Mouse (Mus musculus) G1E (cell line): Measurements from ENCODE around the gene Nbr1.

Experiments used
- CTCF ChIP-seq: IDR thresholded peaks from 2 replicates; pipeline ENCODE4 v1.5.1; 2012; ENCODE audit warnings: low read depth, low read length, inconsistent platforms, mixed read lengths
- GATA1 ChIP-seq: IDR thresholded peaks from 2 replicates; pipeline ENCODE4 v1.6.1; 2012; ENCODE audit warnings: borderline replicate concordance, low read length, inconsistent platforms, mixed read lengths
- GATA2 ChIP-seq: IDR thresholded peaks from 2 replicates; pipeline ENCODE4 v1.6.1; 2012; ENCODE audit warnings: low read depth, low read length, inconsistent platforms, borderline replicate concordance
- POLR2AphosphoS5 ChIP-seq: IDR thresholded peaks from 2 replicates; pipeline ENCODE4 v1.6.1; 2012; ENCODE audit warnings: low read depth, low read length, inconsistent platforms; ENCODE audit not compliant: insufficient replicate concordance
- TAL1 ChIP-seq: conservative IDR thresholded peaks from 2 replicates; pipeline ENCODE4 v1.6.1; 2012; ENCODE audit warnings: low read depth, low read length, inconsistent platforms, mixed read lengths

DNA sequence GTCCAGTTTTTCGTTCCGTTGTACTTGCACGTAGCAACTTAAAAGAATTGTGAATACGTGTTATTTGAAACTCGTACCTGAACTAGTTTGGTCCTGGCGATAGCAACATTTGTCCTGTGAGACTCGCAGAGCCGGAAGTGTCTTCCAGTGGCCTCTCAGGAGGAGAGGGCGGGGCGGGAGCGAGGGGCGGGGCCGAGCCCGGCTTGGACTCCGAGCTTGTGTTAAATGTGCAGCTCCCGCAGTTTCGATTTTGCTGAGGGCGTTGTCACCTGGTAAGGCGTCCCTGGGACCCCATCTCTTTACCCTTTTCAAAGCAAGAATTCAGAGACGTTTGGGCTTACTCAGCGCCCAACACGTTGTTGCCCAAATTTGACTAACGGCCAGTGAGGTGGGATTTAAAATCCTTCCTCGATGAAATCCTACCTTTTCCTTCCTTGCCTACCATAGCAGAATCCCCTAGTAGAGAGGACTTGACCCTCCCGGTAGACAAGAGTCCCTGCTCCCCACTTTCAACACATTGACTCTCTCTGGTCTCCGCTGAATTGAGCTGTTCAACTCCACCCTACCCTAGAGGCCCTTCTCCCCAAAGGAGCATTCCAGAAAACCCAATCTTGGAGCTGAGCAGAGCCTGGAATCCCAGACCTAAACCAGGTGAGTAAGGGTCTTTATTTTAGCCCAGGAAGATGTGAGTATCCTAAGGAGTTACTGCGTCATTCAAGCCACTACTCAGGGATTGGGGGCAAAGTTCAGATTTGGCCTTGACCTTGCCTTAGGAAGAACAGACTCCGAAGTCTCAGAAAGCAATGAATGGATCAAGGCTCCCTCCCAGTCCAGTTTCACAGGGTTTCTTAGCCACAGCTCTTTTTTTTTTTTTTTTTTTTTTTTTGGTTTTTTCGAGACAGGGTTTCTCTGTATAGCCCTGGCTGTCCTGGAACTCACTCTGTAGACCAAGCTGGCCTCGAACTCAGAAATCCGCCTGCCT is 30.4 kb downstream of the Nbr1 start, which contains the start of gene Tmem106a:
- TF ChIP-seq CTCF = no peak
- no peak for TF ChIP-seq GATA1
- TF ChIP-seq TAL1 = no peak
- TF ChIP-seq GATA2 = no peak
- no peak for TF ChIP-seq POLR2AphosphoS5
